Mouse (Mus musculus): ENCODE results near the gene Atg2b. TPM values are rescaled to one million over a fixed set of nuclear protein-coding genes. Genes with fewer than 3 reads are reported as not detected.

Atg2b gene
- polyA plus RNA-seq, 1 experiment, result 9.4 TPM

- Histone ChIP-seq H3K4me1 (ENCODE audit: control insufficient read depth, insufficient read depth, insufficient read length, low read length) (no peaks in the 10 kb centered on the region; the same call in 1 of the 2 replicates), H3K4me3 (ENCODE audit: insufficient read depth, low read depth, low read length) (no peak overlapping the region), H3K27ac (replicated peaks; ENCODE audit: low read depth, low read length) (no peak overlapping the region)
These were observed 94.2 kb downstream of the Atg2b start for GRCm38 (mm10) chr12:105590786-105591185.

- Histone ChIP-seq H3K4me3 (ENCODE audit: insufficient read depth, low read depth, low read length) (no peak overlapping the region), H3K27ac (replicated peaks; ENCODE audit: low read depth, low read length) (no peak overlapping the region), H3K4me1 (ENCODE audit: control insufficient read depth, insufficient read depth, insufficient read length, low read length) (no peaks in the 10 kb centered on the region; the same call in 1 of the 2 replicates)
These were observed 97.5 kb downstream of the Atg2b start for GRCm38 (mm10) chr12:105587526-105587925.

- Histone ChIP-seq H3K4me3 (ENCODE audit: insufficient read depth, low read depth, low read length) (no peak overlapping the region), H3K27ac (replicated peaks; ENCODE audit: low read depth, low read length) (no peak overlapping the region), H3K4me1 (ENCODE audit: control insufficient read depth, insufficient read depth, insufficient read length, low read length) (no peaks in the 10 kb centered on the region)
These were observed 100.2 kb downstream of the Atg2b start for GRCm38 (mm10) chr12:105584851-105585250.

- Histone ChIP-seq H3K4me3 (ENCODE audit: insufficient read depth, low read depth, low read length) (no peak overlapping the region), H3K4me1 (ENCODE audit: control insufficient read depth, insufficient read depth, insufficient read length, low read length) (no peaks in the 10 kb centered on the region), H3K27ac (replicated peaks; ENCODE audit: low read depth, low read length) (no peak overlapping the region)
These were observed 101.5 kb downstream of the Atg2b start for GRCm38 (mm10) chr12:105583484-105583883.

GRCm38 (mm10) chr12:105582486-105582885 is 102.5 kb downstream of the Atg2b start:
- Histone ChIP-seq H3K27ac (replicated peaks; ENCODE audit: low read depth, low read length) (no peak overlapping the region), H3K4me1 (ENCODE audit: control insufficient read depth, insufficient read depth, insufficient read length, low read length) (no peaks in the 10 kb centered on the region)

GRCm38 (mm10) chr12:105580490-105580889 is 104.5 kb downstream of the Atg2b start:
- H3K27ac ChIP-seq (replicated peaks; ENCODE audit: low read depth, low read length), result no peak overlapping the region
- H3K4me3 ChIP-seq (ENCODE audit: insufficient read depth, low read depth, low read length), result no peak overlapping the region
- H3K4me1 ChIP-seq (ENCODE audit: control insufficient read depth, insufficient read depth, insufficient read length, low read length), result no peaks in the 10 kb centered on the region

More at GRCm38 (mm10) chr12:105582486-105582885, 102.5 kb downstream of the Atg2b start:
- no peak overlapping the region for H3K4me3 ChIP-seq (ENCODE audit: insufficient read depth, low read depth, low read length)

GRCm38 (mm10) chr12:105574356-105574755 is 110.7 kb downstream of the Atg2b start:
- Histone ChIP-seq H3K4me3 (ENCODE audit: insufficient read depth, low read depth, low read length) (no peak overlapping the region), H3K4me1 (ENCODE audit: control insufficient read depth, insufficient read depth, insufficient read length, low read length) (no peaks in the 10 kb centered on the region), H3K27ac (replicated peaks; ENCODE audit: low read depth, low read length) (no peak overlapping the region)

- H3K4me1 ChIP-seq (ENCODE audit: control insufficient read depth, insufficient read depth, insufficient read length, low read length), result no peaks in the 10 kb centered on the region
- no peak overlapping the region for H3K4me3 ChIP-seq (ENCODE audit: insufficient read depth, low read depth, low read length)
- H3K27ac ChIP-seq (replicated peaks; ENCODE audit: low read depth, low read length), result no peak overlapping the region
These were observed 112.4 kb downstream of the Atg2b start for GRCm38 (mm10) chr12:105572622-105573021.

- no peak overlapping the region for H3K4me3 ChIP-seq (ENCODE audit: insufficient read depth, low read depth, low read length)
- no peak overlapping the region for H3K27ac ChIP-seq (replicated peaks; ENCODE audit: low read depth, low read length)
- no peaks in the 10 kb centered on the region for H3K4me1 ChIP-seq (ENCODE audit: control insufficient read depth, insufficient read depth, insufficient read length, low read length)
These were observed 113.1 kb downstream of the Atg2b start for GRCm38 (mm10) chr12:105571867-105572266.

Other genes starting within 250 kb of the Atg2b start
- 0.46 and 0.63 TPM in 2 replicates for gene D430019H16Rik, start 231.4 kb downstream of the Atg2b start, polyA plus RNA-seq (2012; ENCODE audit: insufficient read depth, insufficient read length, missing spikeins)
- gene Bdkrb2, start 122.0 kb downstream of the Atg2b start, polyA plus RNA-seq (2012; ENCODE audit: insufficient read depth, insufficient read length, missing spikeins), result not detected in 2 replicates
- gene Bdkrb1, start 82.1 kb downstream of the Atg2b start, polyA plus RNA-seq (2012; ENCODE audit: insufficient read depth, insufficient read length, missing spikeins), result not detected in 2 replicates
- 17.5 and 19.6 TPM in 2 replicates for gene Gskip, start 382 bp downstream of the Atg2b start, polyA plus RNA-seq (2012; ENCODE audit: insufficient read depth, insufficient read length, missing spikeins)
- not detected in 2 replicates for gene Ak7, start 20.8 kb upstream of the Atg2b start, polyA plus RNA-seq (2012; ENCODE audit: insufficient read depth, insufficient read length, missing spikeins)
- 80.7 and 86.2 TPM in 2 replicates for gene Papola, start 99.5 kb upstream of the Atg2b start, polyA plus RNA-seq (2012; ENCODE audit: insufficient read depth, insufficient read length, missing spikeins)